Mouse (Mus musculus) NIH3T3 (cell line): Measurements from ENCODE around the gene Zfp354b.

Source experiments
- DNase-seq: peaks from one replicate; pipeline ENCODE4 v3.0.0-alpha.2; 2012; ENCODE audit warnings: low read depth

Zfp354b gene

DNA sequence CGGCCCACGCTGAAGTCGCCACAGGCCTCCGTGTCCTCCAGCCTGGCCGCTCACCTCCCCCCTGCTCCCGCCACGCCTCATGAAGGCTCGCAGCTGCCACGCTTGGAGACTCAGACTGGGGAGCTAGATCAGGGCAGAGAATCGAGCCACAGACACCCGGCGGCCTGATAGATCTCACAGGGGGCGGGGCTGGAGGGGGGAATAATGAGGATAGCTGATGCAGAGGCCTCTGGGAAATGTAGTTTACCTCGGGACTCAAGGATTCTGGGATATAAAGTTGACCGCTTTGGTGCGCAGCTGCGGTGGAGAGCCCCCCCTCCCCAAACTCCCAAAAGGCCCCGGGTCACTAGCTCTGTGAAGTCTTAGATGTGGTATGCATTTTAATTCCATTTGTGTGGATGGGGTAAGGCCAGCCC is at the start of gene Zfp354b:
Gene Zfp354b (minus strand): TSS at position 183 of the 416 bp plus-strand sequence.
- DNase-seq = peak; percentile 88

GRCm38 (mm10) chr11:50977216-50977615 is 45.8 kb upstream of the Zfp354b start:
- peak; percentile 37 for DNase-seq

DNA sequence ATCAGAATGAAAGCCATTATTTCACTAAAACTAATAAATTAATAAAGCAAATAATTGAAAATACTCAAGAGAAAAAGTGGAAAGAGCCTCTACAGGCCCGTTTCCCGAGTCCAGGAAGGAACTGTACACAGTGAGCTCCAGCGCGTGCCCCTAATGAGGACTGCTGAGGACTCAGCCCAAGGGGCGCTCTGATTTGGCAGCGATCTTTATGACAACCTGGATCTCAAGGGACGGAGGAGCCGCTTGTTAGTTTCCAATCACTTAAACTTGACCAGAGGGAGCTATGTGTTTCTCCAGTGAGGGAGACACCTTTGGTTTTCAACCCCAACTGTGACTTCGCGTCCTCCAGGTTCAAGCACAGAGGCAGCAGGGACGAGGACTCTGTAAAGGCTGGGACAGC is 34.8 kb upstream of the Zfp354b start, which contains the start of gene Olfr1378:
Gene Olfr1378 (plus strand): TSS at position 301 of the 400 bp plus-strand sequence.
- no peak for DNase-seq

- no peak for DNase-seq
Measured at GRCm38 (mm10) chr11:50964886-50965285, 33.5 kb upstream of the Zfp354b start.

- DNase-seq = no peak
Measured at GRCm38 (mm10) chr11:50953665-50954064, 22.2 kb upstream of the Zfp354b start, which contains the start of gene Prop1. TSS of gene Prop1 (minus strand) at chr11:50953765.

- no peak for DNase-seq
Measured at GRCm38 (mm10) chr11:50952290-50952689, 20.9 kb upstream of the Zfp354b start.

- DNase-seq = no peak
Measured at GRCm38 (mm10) chr11:50943506-50943905, 12.1 kb upstream of the Zfp354b start, which contains the start of gene 4933414I15Rik. TSS of gene 4933414I15Rik (minus strand) at chr11:50943765.

DNA sequence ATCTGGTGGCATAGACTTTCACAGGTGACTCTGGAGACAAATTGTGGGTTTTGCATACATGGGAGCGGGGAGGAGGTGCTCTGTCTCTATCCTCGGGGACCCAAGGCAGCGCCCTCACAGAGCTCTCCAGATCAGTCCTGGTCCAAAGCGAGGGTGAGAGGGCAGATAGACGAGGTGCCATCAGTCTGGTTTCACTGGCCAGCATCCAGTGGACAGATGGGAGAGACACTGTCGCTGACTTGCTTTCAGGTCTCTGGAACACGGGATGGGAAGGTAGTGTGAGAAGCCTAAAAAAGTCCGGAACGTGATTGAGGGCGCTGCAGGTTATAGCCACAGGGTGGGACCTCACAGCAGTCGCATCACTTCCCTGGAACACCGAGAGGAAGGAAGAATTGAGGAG is 11.0 kb upstream of the Zfp354b start:
- no peak for DNase-seq

GRCm38 (mm10) chr11:50939621-50940366 is 8.4 kb upstream of the Zfp354b start:
- DNase-seq = peak; percentile 79

DNA sequence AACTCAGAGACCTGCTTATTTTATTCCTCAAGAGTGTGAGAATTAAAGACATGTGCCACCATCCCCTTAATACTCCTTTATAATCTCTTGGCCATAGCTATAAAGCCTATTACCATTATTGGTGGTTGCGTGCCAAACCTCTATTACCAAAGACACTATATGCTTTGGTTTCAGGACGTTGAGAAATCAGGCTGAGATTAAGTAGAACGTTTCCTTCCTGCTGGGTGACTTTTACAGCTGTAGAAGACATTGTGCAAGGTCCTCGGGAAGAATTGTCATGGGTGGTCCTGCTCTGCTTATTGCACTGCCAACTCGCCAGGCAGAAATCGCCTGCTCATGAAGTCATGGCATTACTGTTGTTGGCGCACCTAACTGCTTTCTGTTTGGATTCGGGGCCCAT is 7.0 kb upstream of the Zfp354b start:
- no peak for DNase-seq

DNA sequence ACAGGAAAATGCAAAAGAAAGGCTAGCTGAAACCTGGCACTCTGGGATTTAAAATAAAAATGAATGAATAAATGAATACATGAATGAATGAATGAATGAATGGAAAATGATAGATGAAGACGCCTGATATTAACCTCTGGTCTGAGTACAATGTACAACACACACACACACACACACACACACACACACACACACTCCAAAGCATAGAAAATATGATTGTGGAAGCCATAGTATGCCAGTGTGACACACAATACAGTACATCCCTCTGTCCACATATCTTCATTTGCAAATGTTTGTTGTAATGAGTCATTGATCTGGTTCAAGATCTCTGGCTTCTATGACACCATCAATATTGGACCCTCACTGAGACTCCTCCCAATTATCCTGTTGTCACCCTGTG is 607 bp upstream of the Zfp354b start:
- DNase-seq = no peak

DNA sequence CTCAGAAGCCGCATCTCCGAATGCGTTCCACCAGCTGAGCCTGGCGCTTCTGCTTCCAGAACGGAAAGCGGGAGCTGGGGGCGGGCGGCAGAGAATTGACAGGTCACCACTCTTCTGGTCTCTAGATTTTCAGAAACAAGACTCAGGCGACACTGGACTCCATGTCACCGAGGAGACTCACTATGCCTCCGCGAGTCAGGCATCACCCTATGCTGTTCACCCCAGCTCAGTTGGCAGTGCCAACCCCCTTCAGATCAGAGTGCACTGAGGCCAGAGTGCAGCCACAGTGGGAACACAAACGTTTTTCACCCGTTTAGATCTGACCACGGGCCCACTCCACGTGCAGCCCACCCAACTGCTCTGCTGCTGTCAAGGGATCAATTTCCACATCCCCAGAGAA is 412 bp downstream of the Zfp354b start:
- DNase-seq = no peak

DNA sequence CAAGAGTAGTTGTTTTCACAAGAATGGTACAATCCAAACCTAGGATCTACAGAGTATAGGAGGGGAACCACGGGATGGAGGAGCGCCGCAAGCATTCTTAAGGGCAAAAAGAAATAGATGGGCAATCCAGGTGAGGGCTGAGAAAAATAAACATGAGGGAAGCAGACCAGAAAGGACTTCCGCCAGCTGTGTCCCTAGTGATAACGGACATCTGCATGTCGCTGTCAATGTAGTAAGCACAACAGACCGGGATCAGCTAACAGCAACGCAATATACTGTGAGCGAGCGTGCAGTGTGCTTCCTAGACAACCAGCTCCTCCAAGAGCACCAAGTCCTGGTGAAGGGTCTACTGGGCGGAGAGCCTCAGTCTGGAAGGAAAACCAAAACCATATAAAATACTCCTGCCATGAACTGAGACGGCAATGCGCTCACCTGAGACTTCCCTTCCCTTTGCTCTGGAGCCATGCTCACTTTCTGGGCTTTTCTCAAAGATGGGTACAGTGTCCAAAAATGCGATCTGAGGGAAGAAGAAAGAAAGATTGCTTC is 891 bp downstream of the Zfp354b start:
- no peak for DNase-seq

- DNase-seq = peak; percentile 94
Measured at GRCm38 (mm10) chr11:50915671-50916320, 15.6 kb downstream of the Zfp354b start, which contains the start of gene Zfp2. TSS of gene Zfp2 (minus strand) at chr11:50916165.

- no peak for DNase-seq
Measured at GRCm38 (mm10) chr11:50914461-50914860, 17.0 kb downstream of the Zfp354b start.

DNA sequence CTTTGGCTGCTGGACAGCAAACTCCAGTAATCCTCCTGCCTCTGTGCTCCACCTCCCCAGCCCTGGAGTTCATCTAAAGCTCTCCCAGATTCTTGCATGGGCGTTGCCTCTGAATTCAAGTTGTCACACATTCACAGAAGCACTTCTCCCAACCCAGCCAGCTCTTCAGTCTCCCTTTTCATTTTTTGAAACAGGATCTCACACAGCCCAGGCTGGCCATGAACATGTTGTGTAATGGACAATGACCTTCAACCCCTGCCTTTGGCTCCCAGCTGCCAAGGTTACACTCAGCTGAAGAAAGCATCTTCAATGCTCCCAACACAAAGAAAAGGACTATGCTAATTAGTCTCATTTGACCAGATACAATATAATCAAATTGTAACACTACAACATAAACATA is 18.1 kb downstream of the Zfp354b start:
- DNase-seq = no peak

DNA sequence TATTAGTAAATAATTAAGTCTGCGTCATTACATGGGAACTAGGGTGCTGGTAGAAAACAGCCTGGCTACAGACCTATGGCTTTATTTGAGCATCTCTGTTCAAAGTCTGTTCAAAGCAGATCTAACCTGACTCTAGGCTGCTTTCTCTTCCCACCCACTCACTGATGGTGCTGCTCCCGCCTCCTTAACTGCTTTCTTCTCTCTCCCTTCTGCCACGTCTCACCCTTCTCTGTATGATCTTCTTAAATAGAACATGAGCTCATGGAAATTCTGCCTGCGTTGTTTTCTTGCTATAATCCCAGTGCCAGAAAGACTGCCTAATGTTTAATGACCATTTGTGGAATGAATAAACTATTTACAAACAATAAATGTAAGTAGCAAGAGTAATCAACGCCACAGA is 23.3 kb downstream of the Zfp354b start:
- no peak for DNase-seq

GRCm38 (mm10) chr11:50897359-50897758 is 34.1 kb downstream of the Zfp354b start:
- no peak for DNase-seq

DNA sequence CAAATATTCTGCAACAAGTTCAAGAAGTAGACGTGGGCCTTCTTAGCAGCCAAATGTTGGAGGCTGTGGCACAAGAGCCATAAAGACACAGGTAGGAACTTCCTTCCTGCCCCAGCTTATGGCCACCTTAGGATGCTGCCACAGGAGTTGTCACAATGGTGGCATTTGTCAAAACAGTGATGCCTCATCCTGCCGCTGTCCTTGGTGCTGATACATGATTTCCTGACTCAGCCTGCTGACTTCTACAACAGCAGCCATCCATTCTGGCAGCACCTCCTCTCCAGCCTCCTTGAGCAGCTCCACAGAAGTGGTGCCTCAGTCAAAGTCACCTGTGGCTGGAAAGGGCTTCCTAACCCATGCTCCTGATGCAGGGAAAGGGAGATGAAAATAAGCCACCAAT is 39.0 kb downstream of the Zfp354b start:
- DNase-seq = peak; percentile 11

GRCm38 (mm10) chr11:50887390-50888128 is 43.9 kb downstream of the Zfp354b start, which contains the start of gene Zfp454:
TSS of gene Zfp454 (minus strand) at chr11:50887651.
- DNase-seq = peak; percentile 89

GRCm38 (mm10) chr11:50886933-50887293 is 44.5 kb downstream of the Zfp354b start:
- DNase-seq = no peak

DNA sequence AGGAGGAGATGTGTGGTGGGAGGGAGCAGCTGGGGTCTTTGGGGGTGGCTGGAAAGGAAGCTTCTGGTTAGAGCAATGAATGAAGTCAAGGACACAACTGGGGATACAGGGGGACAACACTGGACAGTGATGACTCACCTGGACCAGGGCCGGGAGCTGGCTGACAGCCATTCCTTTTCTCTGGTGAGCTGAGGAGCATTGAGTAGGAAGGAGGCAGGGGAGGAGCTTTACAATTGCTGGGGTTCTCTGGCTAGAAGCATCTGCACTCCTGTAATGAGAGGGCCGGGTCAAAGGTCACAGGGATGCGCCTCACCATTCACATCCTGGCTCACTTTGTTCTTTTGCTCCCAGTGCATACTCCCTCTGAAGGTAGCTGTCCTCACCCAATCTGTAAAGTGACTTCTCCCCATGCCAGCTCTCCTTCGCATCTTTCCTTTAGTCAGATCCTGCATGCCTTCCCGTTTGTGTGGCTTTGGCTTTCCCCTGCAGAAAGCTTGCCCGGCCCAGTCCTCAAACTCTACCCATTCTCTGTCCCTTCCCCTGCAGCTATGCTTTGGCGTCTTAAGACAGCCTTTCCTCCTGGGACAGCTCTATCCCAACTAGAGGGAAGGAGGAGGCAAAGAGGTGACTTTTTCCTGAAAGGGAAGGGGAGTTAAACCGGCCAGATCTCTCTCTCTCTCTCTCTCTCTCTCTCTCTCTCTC is 45.1 kb downstream of the Zfp354b start:
- DNase-seq = peak; percentile 40
